Mouse (Mus musculus): ENCODE measurements at regions not wholly inside any gene's neighbourhood (a gene's known extent, or its start where the extent isn't known, plus 50 kb on each side); places are given as distances from the start of the nearest gene placed in this dataset.
A peak's percentile ranks its signal among the peaks of the same experiment; 100 is the strongest.

GRCm38 (mm10) chr5:97330074-97330473 is 62.1 kb downstream of the Naa11 start:
- no peak for DNase-seq

DNA sequence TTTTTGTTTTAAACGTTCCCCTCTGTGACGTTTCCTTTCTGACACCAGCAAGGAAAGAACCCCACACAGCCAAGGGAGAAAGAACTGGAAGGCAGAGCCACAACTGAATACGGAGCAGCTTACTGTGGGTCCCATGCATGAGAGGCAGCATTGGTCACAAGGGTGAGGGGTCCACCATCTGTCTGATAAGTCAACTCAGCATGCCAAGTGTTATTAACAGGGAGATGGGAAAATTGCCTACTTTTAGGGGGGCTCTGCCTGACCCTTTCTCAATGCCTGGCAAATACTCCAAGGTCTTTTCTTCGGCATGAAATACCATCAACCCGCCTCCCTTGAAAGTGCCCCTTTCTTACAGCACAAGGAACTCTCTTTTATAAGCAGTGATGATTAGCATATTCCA is 66.3 kb downstream of the Naa11 start:
- no peak for DNase-seq

DNA sequence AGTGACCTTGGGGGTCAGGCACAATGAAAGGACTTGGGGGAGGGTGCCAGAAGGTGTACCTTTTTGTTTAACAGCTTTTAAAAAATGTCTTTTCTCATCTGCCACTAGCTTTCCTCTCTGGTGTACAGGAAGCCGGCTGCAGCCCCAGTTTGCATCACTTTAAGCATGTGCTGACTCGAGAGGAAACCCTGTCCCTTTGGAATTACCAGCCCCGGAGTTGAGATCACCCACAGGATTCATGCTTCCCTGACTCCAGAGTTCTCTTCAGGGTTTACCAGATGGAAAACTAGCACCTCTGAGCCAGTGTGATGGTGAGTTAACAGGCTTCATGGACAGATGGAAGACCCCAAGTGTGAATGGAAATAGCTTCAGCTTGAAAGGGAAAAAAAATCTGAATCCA is 68.3 kb downstream of the Naa11 start:
- DNase-seq: no peak

DNA sequence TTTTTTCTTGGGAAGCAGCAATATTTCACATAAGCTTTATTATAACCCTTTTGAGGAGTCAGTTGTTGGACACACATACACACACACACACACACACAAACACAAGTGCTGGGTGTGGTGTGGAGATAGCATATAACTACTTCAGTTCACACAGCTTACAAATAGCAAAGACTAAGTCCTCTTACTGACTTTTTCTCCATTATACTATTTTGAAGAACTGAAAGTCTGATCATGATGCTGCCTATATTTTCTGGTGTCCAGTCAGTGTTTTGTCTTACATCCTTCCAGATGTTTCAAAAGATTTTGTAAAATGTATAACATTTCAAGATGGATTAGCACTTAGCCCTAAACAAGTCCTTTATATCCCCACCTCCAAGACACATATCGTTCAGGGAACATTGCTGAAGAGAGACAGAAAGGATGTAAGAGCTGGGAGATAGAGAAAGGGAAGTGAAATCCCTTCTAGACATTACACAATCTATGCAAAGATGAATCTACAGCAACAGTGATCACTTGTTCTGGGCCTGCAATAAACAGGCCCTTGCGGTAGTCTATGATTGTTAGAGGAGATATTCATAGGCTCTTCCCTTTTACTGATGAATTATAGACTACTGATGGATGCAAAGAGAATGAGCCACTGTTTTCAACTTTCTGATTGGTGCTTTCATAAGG is 72.2 kb downstream of the Naa11 start:
- DNase-seq: no peak

DNA sequence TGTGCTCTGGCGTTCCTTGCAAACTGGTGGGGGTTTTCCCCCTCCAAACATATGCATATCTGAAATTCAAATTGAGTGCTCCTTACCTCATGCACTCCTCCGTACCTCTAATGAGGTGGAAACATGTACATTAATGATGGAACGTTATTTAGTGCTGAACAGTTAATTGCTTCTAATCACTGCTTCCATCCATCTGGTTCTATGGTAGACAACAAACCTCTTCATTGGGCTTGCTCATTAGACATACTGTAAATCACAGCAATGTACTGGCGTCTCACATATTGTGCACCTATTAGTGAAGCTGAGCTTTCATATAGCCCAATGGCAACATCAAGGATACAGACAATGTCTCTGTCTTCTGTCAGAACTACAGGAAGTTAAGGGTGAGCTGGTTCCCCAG is 85.3 kb downstream of the Naa11 start:
- no peak for DNase-seq

GRCm38 (mm10) chr5:97304921-97305320 is 87.3 kb downstream of the Naa11 start:
- no peak for DNase-seq

- DNase-seq: peak in 1 of 2 experiments; percentile 24
Measured at GRCm38 (mm10) chr5:97301621-97302020, 90.6 kb downstream of the Naa11 start.

DNA sequence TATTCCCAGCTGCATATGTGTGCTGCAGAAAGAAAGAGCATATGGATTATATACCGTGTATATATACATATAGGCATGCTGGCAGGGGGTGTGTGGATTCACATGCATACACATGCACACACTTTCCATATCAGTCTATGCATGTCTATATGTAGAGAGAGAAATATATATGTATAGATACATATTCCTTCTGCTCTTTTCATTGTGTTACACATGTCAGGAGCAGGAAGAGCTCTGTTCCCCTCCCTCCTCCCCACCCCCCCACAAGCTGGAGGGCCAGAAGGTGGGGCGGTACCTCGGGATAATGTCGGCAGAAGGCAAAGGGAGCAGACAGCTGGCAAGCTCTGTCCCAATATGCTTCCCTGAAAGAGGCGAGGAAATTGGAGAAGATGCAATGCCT is 91.3 kb downstream of the Naa11 start:
- peak; percentile 92 to 93 for DNase-seq

GRCm38 (mm10) chr5:97300114-97300840 is 91.9 kb downstream of the Naa11 start:
- DNase-seq: no peak

- DNase-seq: no peak
Measured at GRCm38 (mm10) chr5:97299631-97300030, 92.5 kb downstream of the Naa11 start.

DNA sequence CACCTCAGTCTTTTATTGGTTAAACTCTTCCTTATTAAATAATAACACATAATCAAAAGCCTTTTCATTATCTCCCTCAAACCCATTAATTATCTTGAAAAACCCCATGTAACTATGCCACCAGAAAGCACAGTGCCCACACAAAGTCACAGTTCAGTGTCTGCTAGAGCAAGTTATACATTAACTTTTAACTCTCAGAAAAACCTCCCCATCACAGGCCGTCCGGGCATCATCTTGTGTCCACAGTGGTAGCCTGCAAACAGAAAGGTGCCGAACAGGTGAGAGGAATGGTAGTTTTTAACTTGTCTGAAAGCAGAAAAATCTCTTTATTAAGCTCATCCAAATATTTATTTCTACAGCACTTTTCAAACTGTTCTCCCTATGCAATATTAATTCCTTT is 96.0 kb downstream of the Naa11 start:
- no peak for DNase-seq

DNA sequence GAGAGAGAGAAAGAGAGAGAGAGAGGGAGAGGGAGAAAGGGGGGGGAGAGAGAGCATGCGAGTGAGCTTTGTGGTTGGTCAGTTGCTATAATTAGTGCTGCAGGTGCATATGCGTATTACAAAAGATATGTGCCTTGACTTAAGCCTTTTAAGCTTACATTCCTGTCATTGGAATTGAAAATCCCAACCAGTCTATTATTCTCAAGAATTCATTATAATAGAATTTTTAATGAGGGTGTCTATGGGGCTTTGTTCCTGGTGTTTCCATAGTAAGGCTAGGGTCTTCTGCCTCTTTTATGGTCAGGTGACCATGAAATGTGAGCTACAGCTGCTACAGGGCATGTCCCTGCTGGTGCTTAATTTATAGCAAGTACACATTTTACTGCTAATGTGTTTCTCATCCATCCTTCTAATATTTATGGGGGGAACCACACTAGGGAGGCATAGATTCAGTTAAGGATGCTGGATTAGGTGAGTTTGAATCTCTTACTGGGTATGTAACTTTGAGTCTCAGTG is 102.0 kb downstream of the Naa11 start:
- no peak for DNase-seq

DNA sequence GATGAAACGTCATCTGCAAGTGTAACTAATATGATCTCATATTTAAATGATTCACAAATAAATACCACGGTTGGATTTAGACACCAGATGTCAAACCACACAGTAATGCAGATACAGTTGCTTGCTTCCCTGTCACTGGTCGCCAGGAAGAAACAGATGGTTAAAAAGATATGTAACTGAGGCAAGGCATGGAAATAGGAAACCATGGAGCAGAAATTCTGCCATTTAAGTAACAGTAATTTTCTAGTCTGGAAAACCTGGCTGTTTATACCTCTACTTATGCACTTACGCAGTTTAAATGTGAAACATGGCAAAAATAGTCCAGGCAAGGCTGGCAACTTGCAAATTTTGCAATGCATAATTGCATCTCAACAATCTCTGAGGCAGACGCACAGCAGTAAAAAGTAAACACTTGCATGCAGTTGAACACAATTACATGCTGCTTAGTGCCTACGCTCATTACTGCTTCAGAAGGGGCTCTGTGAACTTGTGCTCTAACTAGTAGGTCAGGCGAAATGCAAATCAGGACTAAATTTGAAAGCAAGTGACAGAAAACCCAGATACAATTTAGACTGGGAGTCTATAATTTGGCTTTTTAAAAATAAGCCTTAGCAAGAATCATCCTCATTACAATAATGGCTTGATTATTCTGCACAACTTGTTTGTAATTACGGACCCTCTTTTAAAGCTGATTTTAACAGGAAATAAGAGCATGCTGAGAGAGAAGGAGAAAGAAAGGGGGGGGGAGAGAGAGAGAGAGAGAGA is 102.6 kb downstream of the Naa11 start:
- DNase-seq: no peak

DNA sequence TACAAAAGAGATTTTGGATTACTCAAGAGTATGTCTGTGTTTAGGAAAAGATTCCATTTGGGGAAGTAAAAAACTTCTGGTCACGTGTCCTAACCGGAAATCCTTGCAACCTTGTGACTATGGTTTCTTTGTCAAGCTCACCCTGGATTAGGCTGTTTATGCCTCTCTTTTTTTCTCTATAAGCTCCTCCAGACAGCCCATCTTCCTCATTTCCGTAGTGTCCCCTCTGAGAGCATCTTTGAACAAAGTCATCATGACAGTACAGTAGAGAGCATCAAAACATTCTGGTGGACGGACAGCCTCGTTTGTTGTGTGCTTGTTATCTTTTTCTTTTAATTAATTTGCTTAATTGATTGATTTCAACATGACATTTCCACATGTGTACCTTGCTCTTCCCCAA is 112.7 kb downstream of the Naa11 start:
- DNase-seq: no peak

DNA sequence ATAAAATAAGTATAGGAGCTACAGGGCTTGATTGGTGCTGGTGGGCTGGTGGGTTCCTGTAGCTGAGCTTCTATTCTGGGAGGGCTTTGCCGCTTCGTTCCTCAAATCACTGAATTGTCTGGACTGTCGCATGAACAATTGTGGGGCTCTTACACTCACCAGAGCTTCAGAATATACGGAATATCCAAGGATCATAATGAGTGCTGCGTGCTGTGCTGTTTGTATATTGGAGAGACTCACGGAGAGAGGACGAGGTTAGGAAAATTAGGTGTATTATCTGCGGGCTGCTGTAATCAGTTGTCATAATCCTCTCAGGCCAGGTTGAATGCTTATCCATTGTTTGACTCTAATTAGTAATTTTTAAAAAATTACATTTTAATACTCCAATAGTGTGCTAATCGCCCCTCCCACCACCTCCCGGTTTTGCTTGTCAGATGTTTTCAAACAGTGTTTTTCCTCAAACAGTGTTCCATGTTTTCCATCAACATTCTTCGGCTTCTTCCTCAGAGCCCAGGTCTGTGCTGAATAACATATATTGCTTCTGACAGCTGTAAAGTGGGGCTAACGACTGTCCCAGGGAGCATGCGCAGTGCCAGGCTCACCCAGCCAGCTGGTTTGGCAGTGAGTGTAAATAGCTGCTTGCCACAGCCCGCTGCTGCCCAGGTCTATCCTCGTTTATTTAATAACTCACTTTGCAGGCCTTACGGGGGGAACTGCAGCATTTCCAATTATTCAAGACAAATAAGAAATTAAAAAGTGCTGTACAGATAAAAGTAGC is 114.2 kb downstream of the Naa11 start:
- DNase-seq: peak; percentile 47 to 60

DNA sequence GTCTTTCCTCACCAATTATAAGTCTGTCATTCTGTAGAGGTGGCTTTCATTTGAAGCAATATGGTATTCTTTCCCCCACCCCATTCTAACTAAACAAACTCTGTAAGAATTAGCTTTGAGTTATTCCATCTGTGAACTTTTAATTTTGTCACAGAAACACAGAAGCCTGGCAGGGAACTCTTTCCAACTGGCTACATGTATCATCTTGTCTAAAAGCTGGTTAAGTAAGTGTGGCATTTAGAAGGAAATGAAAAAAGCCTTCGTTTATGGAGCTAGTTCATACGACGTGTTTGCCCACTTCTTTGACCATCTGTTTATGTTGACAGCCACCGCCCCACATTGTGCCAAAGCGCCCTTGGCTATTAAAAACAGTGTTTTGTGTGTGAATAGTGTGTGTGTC is 115.5 kb downstream of the Naa11 start:
- DNase-seq: no peak

DNA sequence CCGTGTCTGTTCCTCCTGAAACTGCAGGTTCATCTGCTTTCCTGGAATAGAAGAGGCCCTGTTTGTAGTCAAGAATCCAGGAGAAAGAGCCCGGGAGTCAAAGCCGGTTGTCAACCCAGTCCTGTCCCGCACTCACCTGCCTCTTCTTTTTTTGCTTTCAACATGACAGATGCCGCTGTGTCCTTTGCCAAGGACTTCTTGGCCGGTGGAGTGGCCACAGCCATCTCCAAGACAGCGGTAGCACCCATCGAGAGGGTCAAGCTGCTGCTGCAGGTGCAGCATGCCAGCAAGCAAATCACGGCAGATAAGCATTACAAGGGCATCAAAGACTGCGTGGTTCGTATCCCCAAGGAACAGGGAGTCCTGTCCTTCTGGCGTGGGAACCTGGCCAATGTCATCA is 127.5 kb downstream of the Naa11 start:
- peak; percentile 31 to 37 for DNase-seq

DNA sequence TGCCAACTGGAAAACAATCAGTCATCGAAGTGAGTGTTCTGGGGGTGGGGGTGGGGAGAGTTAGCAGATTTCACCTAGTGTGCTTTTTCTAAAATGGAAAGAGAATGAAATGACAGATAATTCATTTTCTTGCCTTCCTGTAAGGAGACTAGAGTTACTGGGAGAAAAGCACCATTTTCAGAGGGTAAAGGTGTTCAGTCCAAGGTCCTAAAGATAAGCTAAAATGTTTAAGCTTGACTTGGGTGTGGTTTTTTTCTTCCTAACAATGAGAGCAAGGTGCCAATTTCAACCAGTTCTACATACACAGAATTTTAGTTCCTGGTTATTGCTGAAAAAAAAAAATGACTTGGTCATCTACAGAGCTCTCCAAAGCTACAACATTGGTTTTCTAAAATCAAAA is 135.1 kb downstream of the Naa11 start:
- no peak for DNase-seq

DNA sequence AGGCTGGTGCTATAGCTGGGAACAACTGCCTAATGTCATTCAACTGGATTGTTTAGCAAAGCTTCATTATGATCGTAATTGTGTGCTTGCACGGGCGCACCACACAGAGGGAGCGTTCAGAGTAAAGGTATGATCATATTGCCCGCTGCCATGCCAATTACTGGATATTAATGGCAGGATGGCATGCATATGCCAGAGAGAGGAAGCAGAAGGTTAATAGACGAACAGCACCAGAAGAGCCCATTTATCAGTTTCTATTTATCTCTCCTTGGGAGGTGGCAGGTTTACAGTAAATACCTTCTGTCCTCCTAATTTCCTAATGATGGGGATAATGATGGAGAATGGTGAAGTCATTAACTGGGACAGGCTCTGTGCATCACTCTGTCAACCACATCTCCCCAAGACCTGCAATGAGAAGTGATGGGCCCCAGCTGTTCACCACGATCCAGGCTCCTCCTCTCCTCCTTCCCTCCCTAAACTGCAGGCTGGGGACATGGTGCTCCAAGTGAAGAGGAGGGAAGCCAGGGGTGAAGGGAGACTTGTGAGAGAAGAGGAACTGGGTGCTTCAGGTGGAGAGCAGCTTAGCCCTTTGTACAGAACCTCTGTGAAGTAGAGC is 135.6 kb downstream of the Naa11 start:
- DNase-seq: no peak

GRCm38 (mm10) chr5:97236930-97237329 is 125.5 kb upstream of the Paqr3 start:
- peak; percentile 35 to 46 for DNase-seq

DNA sequence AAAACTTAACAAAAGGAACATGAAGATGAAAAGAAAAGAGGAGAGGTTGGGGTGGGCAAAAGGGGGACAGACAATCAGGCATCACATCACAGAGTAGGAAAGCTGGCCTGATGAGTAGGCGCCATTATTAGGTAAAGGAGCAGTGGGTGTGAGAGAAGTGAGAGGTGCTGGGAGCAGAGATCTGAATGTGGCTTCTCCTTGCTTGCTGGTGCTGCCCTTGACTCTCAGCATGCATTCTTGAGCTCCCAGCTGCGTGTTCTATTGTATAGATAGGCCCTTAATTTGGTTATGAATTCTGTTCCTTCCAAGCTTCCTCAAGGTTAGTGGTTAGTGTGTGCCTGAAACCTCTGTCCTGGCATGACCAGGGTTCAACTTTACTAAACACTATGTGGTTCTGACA is 115.0 kb upstream of the Paqr3 start:
- no peak for DNase-seq

- peak in 1 of 2 experiments; percentile 35 for DNase-seq
Measured at GRCm38 (mm10) chr5:97223238-97223857, 112.0 kb upstream of the Paqr3 start.

Measured in cerebellum, postnatal 36 days (tissue).